In the genomic region with DNA sequence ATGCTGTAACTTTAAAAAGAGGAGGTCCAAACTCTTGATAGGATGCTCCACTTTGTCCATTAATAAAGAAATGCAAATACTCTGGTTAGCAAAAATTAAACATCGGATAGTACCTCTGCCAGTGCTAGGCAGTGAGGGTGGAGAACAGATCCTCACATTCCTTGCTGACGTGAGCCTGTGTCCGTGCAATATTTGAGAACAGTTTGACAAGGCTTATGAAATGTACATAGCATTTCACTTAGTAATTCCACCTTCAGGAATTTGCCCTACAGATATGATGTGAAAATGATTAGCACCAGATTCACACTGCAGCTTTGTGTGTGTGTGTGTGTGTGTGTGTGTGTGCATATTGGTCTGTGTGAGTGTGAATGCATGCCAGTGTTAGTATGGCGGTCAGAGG, we compare ENCODE assay signal across 27 mouse cellular contexts. TPM values are rescaled to one million over a fixed set of nuclear protein-coding genes. Genes with fewer than 3 reads are reported as not detected.
"Had no signal": no experiment of that assay in that cellular context is flagged by ENCODE, and none has a peak within 500 bp of the region (broad histone marks: within the 10 kb centered on the region; RNA-seq: fewer than 3 reads in every experiment).

No protein-coding gene starts in this region.

- DNase-seq: gastrocnemius, postnatal 14 days; gastrocnemius, postnatal 36 days; heart, adult 18-20 months; heart, postnatal 10 days; heart, postnatal 36 days; kidney, adult 11 months; kidney, adult 2 months; kidney, adult 9 months; kidney, postnatal 25 days; kidney, postnatal 4 days; layer of hippocampus, postnatal 36 days; left cerebral cortex, postnatal 4 days had no signal

- ATAC-seq: hindbrain, postnatal 0 days; intestine, embryonic 16.5 days; liver, embryonic 12.5 days had no signal

- H3K9me3 ChIP-seq: heart, embryonic 10.5 days; heart, embryonic 12.5 days; hindbrain, embryonic 13.5 days; hindbrain, embryonic 15.5 days; kidney, embryonic 15.5 days; limb, embryonic 13.5 days; limb, embryonic 15.5 days; liver, embryonic 12.5 days had no signal

- H3K36me3 ChIP-seq: heart, embryonic 10.5 days; heart, embryonic 12.5 days; hindbrain, embryonic 13.5 days; hindbrain, embryonic 15.5 days; kidney, embryonic 15.5 days; limb, embryonic 13.5 days; limb, embryonic 15.5 days; liver, embryonic 12.5 days had no signal

- H3K4me2 ChIP-seq: heart, embryonic 12.5 days; hindbrain, embryonic 13.5 days; hindbrain, embryonic 15.5 days; kidney, embryonic 15.5 days; limb, embryonic 13.5 days; limb, embryonic 15.5 days; liver, embryonic 12.5 days had no signal

- H3K9ac ChIP-seq: heart, embryonic 12.5 days; hindbrain, embryonic 13.5 days; hindbrain, embryonic 15.5 days; kidney, embryonic 15.5 days; limb, embryonic 13.5 days; limb, embryonic 15.5 days; liver, embryonic 12.5 days; liver, embryonic 14.5 days had no signal

- H3K4me3 ChIP-seq: heart, embryonic 10.5 days; heart, embryonic 12.5 days; hindbrain, embryonic 13.5 days; hindbrain, embryonic 15.5 days; kidney, embryonic 15.5 days; layer of hippocampus, adult 2 months; limb, embryonic 13.5 days; limb, embryonic 15.5 days; liver, embryonic 12.5 days had no signal

- H3K27ac ChIP-seq: heart, embryonic 10.5 days; hindbrain, embryonic 13.5 days; hindbrain, embryonic 15.5 days; hindbrain, postnatal 0 days; kidney, embryonic 15.5 days; kidney, postnatal 0 days; layer of hippocampus, adult 2 months; limb, embryonic 13.5 days; limb, embryonic 15.5 days; liver, embryonic 12.5 days; liver, embryonic 14.5 days had no signal

RNA-seq across cellular contexts. Expression of a gene that starts 4.5 kb away (rescaled TPM):
- polyA plus RNA-seq: limb, embryonic 11.5 days; liver, adult 2 months had no signal
